Mouse (Mus musculus): ENCODE data around the gene Srp68. TPM values are rescaled to one million over a fixed set of nuclear protein-coding genes. Genes with fewer than 3 reads are reported as not detected.

The Srp68 gene
- polyA plus RNA-seq, 1 experiment from 2014 or later, result 53.2 TPM

- Histone ChIP-seq H3K27me3 (replicated peaks; ENCODE audit: control insufficient read depth, insufficient read depth, low read length) (no peaks in the 10 kb centered on the region), H3K9ac (ENCODE audit: low read length) (no peak overlapping the region), H3K4me3 (ENCODE audit: low read depth, low read length) (no peak overlapping the region), H3K4me1 (ENCODE audit: control insufficient read depth, insufficient read depth, low read length) (no peaks in the 10 kb centered on the region), H3K4me2 (ENCODE audit: low read length) (no peak overlapping the region), H3K9me3 (replicated peaks; ENCODE audit: control insufficient read depth, low read length) (no peaks in the 10 kb centered on the region), H3K36me3 (ENCODE audit: control insufficient read depth, insufficient read depth, low read length) (peaks cover 95% of the 10 kb centered on the region), H3K27ac (ENCODE audit: low read depth, low read length) (no peak overlapping the region)
- ATAC-seq (no peak), DNase-seq (ENCODE audit: low spot score) (no peak)
- WGBS, result 97% methylated on average over 8 of the region's 8 CpGs
These were observed 14.6 kb downstream of the Srp68 start for GRCm38 (mm10) chr11:116259461-116259860.

- Histone ChIP-seq H3K4me1 (ENCODE audit: control insufficient read depth, insufficient read depth, low read length) (no peaks in the 10 kb centered on the region), H3K27ac (ENCODE audit: low read depth, low read length) (no peak overlapping the region), H3K27me3 (replicated peaks; ENCODE audit: control insufficient read depth, insufficient read depth, low read length) (no peaks in the 10 kb centered on the region), H3K9me3 (replicated peaks; ENCODE audit: control insufficient read depth, low read length) (no peaks in the 10 kb centered on the region), H3K9ac (ENCODE audit: low read length) (no peak overlapping the region), H3K36me3 (ENCODE audit: control insufficient read depth, insufficient read depth, low read length) (peaks cover 94% of the 10 kb centered on the region), H3K4me2 (ENCODE audit: low read length) (no peak overlapping the region), H3K4me3 (ENCODE audit: low read depth, low read length) (no peak overlapping the region)
- ATAC-seq (no peak), DNase-seq (ENCODE audit: low spot score) (no peak)
- WGBS, result 93% methylated on average over 9 of the region's 9 CpGs
These were observed 17.9 kb downstream of the Srp68 start for GRCm38 (mm10) chr11:116255982-116256675.

- 84% methylated on average over 22 of the region's 22 CpGs for WGBS
- DNase-seq (ENCODE audit: low spot score), result no peak
- Histone ChIP-seq H3K4me2 (ENCODE audit: low read length) (no peak overlapping the region), H3K9me3 (replicated peaks; ENCODE audit: control insufficient read depth, low read length) (no peaks in the 10 kb centered on the region), H3K27me3 (replicated peaks; ENCODE audit: control insufficient read depth, insufficient read depth, low read length) (no peaks in the 10 kb centered on the region), H3K27ac (ENCODE audit: low read depth, low read length) (no peak overlapping the region), H3K4me3 (ENCODE audit: low read depth, low read length) (no peak overlapping the region), H3K4me1 (ENCODE audit: control insufficient read depth, insufficient read depth, low read length) (no peaks in the 10 kb centered on the region), H3K36me3 (ENCODE audit: control insufficient read depth, insufficient read depth, low read length) (peaks cover 94% of the 10 kb centered on the region), H3K9ac (ENCODE audit: low read length) (no peak overlapping the region)
- ATAC-seq, result no peak
These were observed 18.7 kb downstream of the Srp68 start for GRCm38 (mm10) chr11:116255090-116255981.

GRCm38 (mm10) chr11:116254627-116255026 lies 19.4 kb downstream of the Srp68 start:
- no peak for ATAC-seq
- no peaks in the 10 kb centered on the region for H3K9me3 ChIP-seq (replicated peaks; ENCODE audit: control insufficient read depth, low read length)
- no peak for DNase-seq (ENCODE audit: low spot score)
- 86% methylated on average over 9 of the region's 9 CpGs for WGBS
- H3K4me1 ChIP-seq (ENCODE audit: control insufficient read depth, insufficient read depth, low read length), result no peaks in the 10 kb centered on the region
- no peak overlapping the region for H3K9ac ChIP-seq (ENCODE audit: low read length)
- no peak overlapping the region for H3K4me3 ChIP-seq (ENCODE audit: low read depth, low read length)
- H3K4me2 ChIP-seq (ENCODE audit: low read length), result no peak overlapping the region
- no peak overlapping the region for H3K27ac ChIP-seq (ENCODE audit: low read depth, low read length)
- no peaks in the 10 kb centered on the region for H3K27me3 ChIP-seq (replicated peaks; ENCODE audit: control insufficient read depth, insufficient read depth, low read length)
- peaks cover 94% of the 10 kb centered on the region for H3K36me3 ChIP-seq (ENCODE audit: control insufficient read depth, insufficient read depth, low read length)

- H3K9me3 ChIP-seq (replicated peaks; ENCODE audit: control insufficient read depth, low read length), result no peaks in the 10 kb centered on the region
- DNase-seq (ENCODE audit: low spot score) (no peak), ATAC-seq (no peak)
- no peak overlapping the region for H3K4me3 ChIP-seq (ENCODE audit: low read depth, low read length)
- 88% methylated on average over 3 of the region's 3 CpGs for WGBS
- H3K27ac ChIP-seq (ENCODE audit: low read depth, low read length), result no peak overlapping the region
- H3K36me3 ChIP-seq (ENCODE audit: control insufficient read depth, insufficient read depth, low read length), result peaks cover 94% of the 10 kb centered on the region
- no peak overlapping the region for H3K4me2 ChIP-seq (ENCODE audit: low read length)
- H3K9ac ChIP-seq (ENCODE audit: low read length), result no peak overlapping the region
- no peaks in the 10 kb centered on the region for H3K4me1 ChIP-seq (ENCODE audit: control insufficient read depth, insufficient read depth, low read length)
- no peaks in the 10 kb centered on the region for H3K27me3 ChIP-seq (replicated peaks; ENCODE audit: control insufficient read depth, insufficient read depth, low read length)
These were observed 20.9 kb downstream of the Srp68 start for GRCm38 (mm10) chr11:116253076-116253600.

DNA sequence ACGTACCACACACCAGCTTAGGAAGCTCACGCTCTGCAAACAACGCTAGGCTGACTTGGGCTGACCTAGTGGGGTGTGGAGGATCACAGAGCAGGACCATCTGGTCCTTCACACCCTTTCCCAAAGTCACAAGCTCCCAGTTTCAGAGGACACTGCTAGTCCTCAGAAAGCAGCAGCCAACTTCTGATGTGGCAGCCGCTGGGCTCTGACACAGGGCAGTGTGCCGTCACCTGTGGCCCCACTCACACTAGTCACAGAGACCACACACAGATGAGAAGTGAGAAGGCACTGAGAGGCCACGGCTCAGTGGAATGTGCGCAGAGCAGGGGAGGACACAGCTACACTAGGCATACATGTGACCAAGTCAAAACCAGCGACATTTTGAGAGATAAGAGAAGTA lies 23.1 kb downstream of the Srp68 start:
- H3K9me3 ChIP-seq (replicated peaks; ENCODE audit: control insufficient read depth, low read length), result no peaks in the 10 kb centered on the region
- H3K4me2 ChIP-seq (ENCODE audit: low read length), result no peak overlapping the region
- peaks cover 96% of the 10 kb centered on the region for H3K36me3 ChIP-seq (ENCODE audit: control insufficient read depth, insufficient read depth, low read length)
- H3K27me3 ChIP-seq (replicated peaks; ENCODE audit: control insufficient read depth, insufficient read depth, low read length), result no peaks in the 10 kb centered on the region
- no peak overlapping the region for H3K9ac ChIP-seq (ENCODE audit: low read length)
- DNase-seq (ENCODE audit: low spot score) (no peak), ATAC-seq (no peak)
- no peak overlapping the region for H3K4me3 ChIP-seq (ENCODE audit: low read depth, low read length)
- H3K4me1 ChIP-seq (ENCODE audit: control insufficient read depth, insufficient read depth, low read length), result no peaks in the 10 kb centered on the region
- H3K27ac ChIP-seq (ENCODE audit: low read depth, low read length), result no peak overlapping the region
- 94% methylated on average over 8 of the region's 8 CpGs for WGBS

DNA sequence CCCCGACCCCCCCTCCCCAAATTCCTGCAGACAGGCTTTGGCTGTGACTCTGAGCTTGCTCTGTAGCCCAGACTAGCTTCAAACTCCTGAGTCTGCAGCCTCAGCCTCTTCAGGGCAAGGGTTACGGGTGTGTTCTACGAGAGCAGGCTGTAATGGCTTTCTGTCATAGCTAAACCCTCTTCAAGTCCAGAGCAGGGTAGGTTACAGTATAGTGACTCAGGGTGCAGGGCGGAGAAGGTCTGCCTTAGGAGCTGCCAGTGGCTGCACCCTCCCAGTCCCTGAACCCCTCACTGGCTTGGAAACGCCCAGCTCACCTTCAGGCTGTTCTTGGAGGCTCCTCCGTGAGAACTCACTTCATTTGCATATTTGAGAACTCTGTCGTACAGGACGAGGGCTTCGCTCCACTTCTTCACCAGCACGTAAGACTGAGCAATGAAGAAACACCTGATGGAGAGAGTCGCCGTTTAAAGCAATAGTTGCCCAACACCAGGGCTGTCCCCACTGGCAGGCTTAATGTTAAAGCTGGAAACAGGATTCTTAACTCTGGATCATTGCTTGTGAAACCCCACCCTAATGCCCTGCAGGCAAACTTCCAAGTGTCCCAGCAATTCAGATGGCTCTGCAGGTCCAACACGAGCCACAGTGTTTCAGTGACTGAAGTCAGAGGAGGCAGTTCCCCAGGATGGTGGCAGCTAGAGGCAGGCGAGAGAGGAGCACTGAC lies 26.4 kb downstream of the Srp68 start:
- H3K9me3 ChIP-seq (replicated peaks; ENCODE audit: control insufficient read depth, low read length), result no peaks in the 10 kb centered on the region
- no peaks in the 10 kb centered on the region for H3K4me1 ChIP-seq (ENCODE audit: control insufficient read depth, insufficient read depth, low read length)
- no peak overlapping the region for H3K4me3 ChIP-seq (ENCODE audit: low read depth, low read length)
- no peak overlapping the region for H3K4me2 ChIP-seq (ENCODE audit: low read length)
- H3K9ac ChIP-seq (ENCODE audit: low read length), result no peak overlapping the region
- peaks cover 100% of the 10 kb centered on the region for H3K36me3 ChIP-seq (ENCODE audit: control insufficient read depth, insufficient read depth, low read length)
- DNase-seq (ENCODE audit: low spot score) (no peak), ATAC-seq (no peak)
- H3K27ac ChIP-seq (ENCODE audit: low read depth, low read length), result no peak overlapping the region
- H3K27me3 ChIP-seq (replicated peaks; ENCODE audit: control insufficient read depth, insufficient read depth, low read length), result no peaks in the 10 kb centered on the region
- 90% methylated on average over 14 of the region's 14 CpGs for WGBS

DNA sequence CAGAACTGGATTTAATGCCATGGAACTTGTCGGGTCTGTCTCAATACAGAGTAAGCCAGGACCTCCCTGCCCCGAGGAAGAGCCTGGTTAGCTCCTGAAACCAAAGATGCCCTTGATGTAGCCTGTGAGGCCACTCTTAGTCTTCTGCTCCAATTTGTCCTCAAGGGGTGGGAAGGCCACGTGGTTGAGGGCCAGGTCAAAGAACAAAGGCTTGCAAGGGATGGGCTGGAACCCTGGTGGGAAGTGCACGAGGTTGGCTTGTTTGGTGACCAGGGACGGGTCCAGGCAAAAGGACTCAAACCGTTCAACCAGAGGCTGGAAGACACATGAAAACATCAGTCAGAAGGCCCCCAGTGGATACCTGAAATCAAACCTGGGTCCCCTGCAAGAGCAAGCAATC lies 28.4 kb downstream of the Srp68 start:
- Histone ChIP-seq H3K9ac (ENCODE audit: low read length) (no peak overlapping the region), H3K4me1 (ENCODE audit: control insufficient read depth, insufficient read depth, low read length) (no peaks in the 10 kb centered on the region), H3K27ac (ENCODE audit: low read depth, low read length) (no peak overlapping the region), H3K4me3 (ENCODE audit: low read depth, low read length) (no peak overlapping the region), H3K36me3 (ENCODE audit: control insufficient read depth, insufficient read depth, low read length) (peaks cover 81% of the 10 kb centered on the region), H3K27me3 (replicated peaks; ENCODE audit: control insufficient read depth, insufficient read depth, low read length) (no peaks in the 10 kb centered on the region), H3K9me3 (replicated peaks; ENCODE audit: control insufficient read depth, low read length) (no peaks in the 10 kb centered on the region), H3K4me2 (ENCODE audit: low read length) (no peak overlapping the region)
- no peak for DNase-seq (ENCODE audit: low spot score)
- 82% methylated on average over 6 of the region's 6 CpGs for WGBS
- no peak for ATAC-seq

Measured in forebrain, embryonic 14.5 days (tissue).